Mouse (Mus musculus) pancreas, adult 10 weeks (tissue): ENCODE results near the gene Hrh2. TPM values are rescaled to one million over a fixed set of nuclear protein-coding genes. Genes with fewer than 3 reads are reported as not detected.

Experiments used
- polyA plus RNA-seq: library from polyadenylated mRNA; stranded (reverse); fragments of 350-450 nt; fragmentation: Illumina TruSeq; extraction: RNeasy Lipid Tissue Mini Kit (QIAGEN cat#74804); gene quantifications from one replicate; pipeline ENCODE4 v1.2.3, GENCODE M21; 2015; ENCODE audit warnings: low read depth, low replicate concordance; ENCODE audit not compliant: insufficient read depth

The Hrh2 gene
- polyA plus RNA-seq, result not detected

GRCm38 (mm10) chr13:54192021-54192481 is at the start of gene Hrh2:
Gene Hrh2, plus strand, starts transcription at chr13:54192129.

Other genes with a start within 250 kb of the Hrh2 start
- not detected for gene Drd1, start 136.4 kb upstream of the Hrh2 start, polyA plus RNA-seq
- gene Sfxn1, start 120.3 kb upstream of the Hrh2 start, polyA plus RNA-seq, result 10.1 TPM
- gene Cplx2, start 179.2 kb downstream of the Hrh2 start, polyA plus RNA-seq, result 9.3 TPM